Mouse (Mus musculus) ES-E14 (cell line): ENCODE data around the gene Fut8.

Source experiments
- CHD2 ChIP-seq: IDR thresholded peaks from 2 replicates; pipeline ENCODE4 v1.6.1; 2014; ENCODE audit warnings: mild to moderate bottlenecking, low read depth, low read length, inconsistent platforms
- MAFK ChIP-seq: IDR thresholded peaks from 2 replicates; pipeline ENCODE4 v1.6.1; 2014; ENCODE audit warnings: mild to moderate bottlenecking, low read depth, low read length, inconsistent platforms; ENCODE audit not compliant: insufficient read depth
- ZC3H11A ChIP-seq: IDR thresholded peaks from 2 replicates; pipeline ENCODE4 v1.6.1; 2012; ENCODE audit warnings: low read depth, mild to moderate bottlenecking, inconsistent platforms, low read length, borderline replicate concordance
- ZNF384 ChIP-seq: IDR thresholded peaks from 2 replicates; pipeline ENCODE4 v1.6.1; 2012; ENCODE audit warnings: low read depth, low read length, inconsistent platforms

DNA sequence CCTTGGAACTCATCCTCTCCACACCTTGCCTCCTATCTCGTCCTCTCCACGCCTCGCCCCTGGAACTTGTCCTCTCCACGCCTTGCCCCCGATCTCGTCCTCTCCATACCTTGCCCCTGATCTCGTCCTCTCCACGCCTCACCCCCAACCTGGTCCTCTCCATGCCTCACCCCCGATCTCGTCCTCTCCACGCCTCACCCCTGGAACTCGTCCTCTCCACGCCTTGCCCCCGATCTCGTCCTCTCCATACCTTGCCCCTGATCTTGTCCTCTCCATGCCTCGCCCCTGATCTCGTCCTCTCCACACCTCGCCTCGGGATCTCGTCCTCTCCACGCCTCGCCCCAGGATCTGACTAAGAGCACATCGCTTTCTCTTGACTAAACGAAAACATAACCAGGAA, 269.8 kb downstream of the Fut8 start:
- TF ChIP-seq MAFK, result no peak
- no peak for TF ChIP-seq ZNF384
- no peak for TF ChIP-seq CHD2
- TF ChIP-seq ZC3H11A, result no peak
